Mouse (Mus musculus) midbrain, embryonic 16.5 days (tissue): ENCODE measurements at regions not wholly inside any gene's neighbourhood (a gene's known extent, or its start where the extent isn't known, plus 50 kb on each side); places are given as distances from the start of the nearest gene placed in this dataset.

Source experiments
- ATAC-seq: fragments of 200-750 bp; cut with Nextera tagmentation; 2 replicates; pipeline ENCODE4 v1.8.0; 2017; ENCODE audit warnings: moderate TSS enrichment
- H3K27ac ChIP-seq: fragments of 300-500 bp; sonication (generic); 2 replicates; pipeline ENCODE4 v1.5.1; 2014; ENCODE audit warnings: mild to moderate bottlenecking, low read length, mixed read lengths
- H3K27me3 ChIP-seq: fragments of 300-500 bp; sonication (generic); 2 replicates; pipeline ENCODE4 v1.6.1; 2014; ENCODE audit warnings: low read depth, low read length, mixed read lengths; ENCODE audit not compliant: control insufficient read depth, insufficient read depth
- H3K36me3 ChIP-seq: fragments of 300-500 bp; sonication (generic); 2 replicates; pipeline ENCODE4 v1.6.1; 2014; ENCODE audit warnings: mild to moderate bottlenecking, low read length, moderate library complexity, mixed read lengths; ENCODE audit not compliant: control insufficient read depth, insufficient read depth
- H3K4me1 ChIP-seq: fragments of 300-500 bp; sonication (generic); 2 replicates; pipeline ENCODE4 v1.6.1; 2014; ENCODE audit warnings: mild to moderate bottlenecking, low read length, mixed read lengths; ENCODE audit not compliant: control insufficient read depth, insufficient read depth
- H3K4me2 ChIP-seq: fragments of 300-500 bp; sonication (generic); 2 replicates; pipeline ENCODE4 v1.6.1; 2014; ENCODE audit warnings: mild to moderate bottlenecking, low read length, mixed read lengths
- H3K4me3 ChIP-seq: fragments of 300-500 bp; sonication (generic); 2 replicates; pipeline ENCODE4 v1.5.1; 2014; ENCODE audit warnings: low read depth, mild to moderate bottlenecking, low read length, moderate library complexity, mixed read lengths
- H3K9ac ChIP-seq: fragments of 300-500 bp; sonication (generic); 2 replicates; pipeline ENCODE4 v1.6.1; 2014; ENCODE audit warnings: low read depth, low read length, mixed read lengths
- H3K9me3 ChIP-seq: fragments of 300-500 bp; sonication (generic); replicated peaks from 2 replicates; pipeline ENCODE4 v1.6.1; 2014; ENCODE audit warnings: mild to moderate bottlenecking, low read length, mixed read lengths; ENCODE audit not compliant: control insufficient read depth, poor library complexity, severe bottlenecking
- WGBS: fragments of 180-500 bp; shearing (Covaris S2); extraction: QIAGEN DNeasy Blood & Tissue Kit; methylation state at CpG from one replicate; pipeline ENCODE4 v1.1.7; 2014; 5-methylcytosine and 5-hydroxymethylcytosine counted together

DNA sequence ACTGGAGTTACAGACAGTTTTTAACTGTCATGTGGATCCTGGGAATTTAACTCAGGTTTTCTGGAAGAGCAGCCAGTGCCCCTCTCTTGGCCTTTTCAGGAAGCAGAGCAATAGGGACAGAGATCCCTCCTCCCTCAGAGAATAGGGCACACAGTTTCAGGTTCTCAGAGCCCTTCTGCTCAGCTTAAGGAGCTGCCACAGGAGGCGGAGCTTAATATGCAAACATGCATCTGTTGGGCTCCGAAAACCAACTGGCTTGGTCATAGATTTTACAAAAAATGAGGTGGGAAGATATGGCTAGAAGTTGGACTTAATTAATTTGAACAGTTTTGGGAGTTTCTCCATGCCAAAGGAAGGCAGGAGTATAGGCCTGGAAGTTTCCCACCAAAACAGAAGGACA lies 61.9 kb upstream of the Znrf2 start:
- Histone ChIP-seq H3K4me3 (no peak overlapping the region), H3K9me3 (no peaks in the 10 kb centered on the region), H3K36me3 (no peaks in the 10 kb centered on the region), H3K4me2 (no peak overlapping the region), H3K4me1 (peaks cover 16% of the 10 kb centered on the region), H3K9ac (no peak overlapping the region), H3K27me3 (no peaks in the 10 kb centered on the region), H3K27ac (no peak overlapping the region)
- ATAC-seq, result no peak
- WGBS, result 69% methylated on average over 2 of the region's 2 CpGs

DNA sequence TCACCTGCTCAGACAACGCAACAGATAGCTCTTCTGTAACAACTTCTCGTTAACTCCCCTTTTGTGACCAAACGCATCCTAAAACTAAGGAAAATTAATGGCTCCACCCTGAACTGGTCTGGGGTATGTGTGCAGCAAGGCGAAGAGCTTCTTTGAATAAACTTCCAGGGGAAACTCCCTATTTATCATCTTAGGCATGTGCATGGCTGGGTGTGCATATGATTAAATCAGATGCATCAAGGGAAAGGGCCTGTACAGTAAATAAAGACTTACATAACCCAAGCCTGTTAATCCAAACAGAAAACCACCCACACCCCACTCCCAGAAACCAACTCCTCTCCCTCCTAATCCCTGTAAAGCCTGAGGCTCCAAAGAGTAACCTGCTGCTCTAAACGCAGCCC lies 59.2 kb upstream of the Znrf2 start:
- Histone ChIP-seq H3K27ac (no peak overlapping the region), H3K4me2 (no peak overlapping the region), H3K36me3 (no peaks in the 10 kb centered on the region), H3K9me3 (no peaks in the 10 kb centered on the region), H3K27me3 (0 out of 2 replicates have a peak, but pooled peaks cover 3% of the 10 kb centered on the region), H3K4me1 (peaks cover 24% of the 10 kb centered on the region), H3K4me3 (no peak overlapping the region), H3K9ac (no peak overlapping the region)
- WGBS, result 55% methylated on average over 5 of the region's 5 CpGs
- 0 out of 2 replicates have a peak, but pooled peaks have one; percentile 26 for ATAC-seq

DNA sequence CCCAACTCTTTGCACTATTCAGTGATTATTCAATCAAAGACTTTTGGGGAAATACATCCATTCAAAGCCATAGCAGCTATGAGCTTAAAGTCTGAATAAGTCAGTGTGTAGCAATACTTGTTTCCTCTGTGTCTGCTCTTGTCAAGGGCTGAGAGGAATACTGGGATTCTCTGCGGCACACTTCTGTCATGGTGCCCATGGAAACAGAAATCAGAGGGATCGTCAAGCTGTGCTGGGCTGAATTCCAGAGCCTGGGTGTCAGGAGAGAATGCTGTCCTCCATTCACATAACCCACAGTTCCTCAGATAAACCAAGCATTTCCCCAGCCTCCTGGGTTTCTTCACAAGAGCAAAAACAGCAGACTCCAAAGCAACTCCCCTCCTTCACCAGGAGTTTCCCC lies 58.6 kb upstream of the Znrf2 start:
- no peaks in the 10 kb centered on the region for H3K36me3 ChIP-seq
- no peak overlapping the region for H3K4me3 ChIP-seq
- no peak overlapping the region for H3K27ac ChIP-seq
- ATAC-seq, result peak; percentile 76; the same call in 1 of the 2 replicates
- no peak overlapping the region for H3K9ac ChIP-seq
- 10% methylated on average over 2 of the region's 2 CpGs for WGBS
- H3K9me3 ChIP-seq, result no peaks in the 10 kb centered on the region
- peaks cover 24% of the 10 kb centered on the region for H3K4me1 ChIP-seq
- H3K27me3 ChIP-seq, result 0 out of 2 replicates have a peak, but pooled peaks cover 3% of the 10 kb centered on the region
- no peak overlapping the region for H3K4me2 ChIP-seq

DNA sequence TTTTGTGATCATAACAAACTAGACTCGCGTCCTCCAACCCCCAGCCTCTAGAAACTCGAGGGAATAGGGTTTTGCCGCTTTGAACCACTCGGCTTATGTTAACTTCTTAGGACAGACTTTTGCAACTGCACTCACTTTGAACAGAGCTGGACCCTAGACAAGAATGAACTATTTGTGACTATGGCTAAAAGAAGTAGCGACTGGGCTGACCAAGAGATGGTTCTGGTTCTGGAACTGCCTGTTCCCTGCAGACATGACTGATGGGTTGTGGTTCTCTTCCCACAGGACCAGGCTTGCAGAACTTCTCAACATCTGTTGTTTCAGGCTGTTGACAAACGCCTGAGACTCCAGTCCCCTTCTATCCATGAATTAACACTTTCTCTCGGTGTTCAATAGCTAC lies 57.5 kb upstream of the Znrf2 start:
- H3K9ac ChIP-seq, result no peak overlapping the region
- H3K27ac ChIP-seq, result no peak overlapping the region
- no peak for ATAC-seq
- H3K4me1 ChIP-seq, result peaks cover 24% of the 10 kb centered on the region
- 57% methylated on average over 8 of the region's 8 CpGs for WGBS
- 0 out of 2 replicates have a peak, but pooled peaks cover 3% of the 10 kb centered on the region for H3K27me3 ChIP-seq
- H3K4me3 ChIP-seq, result no peak overlapping the region
- no peaks in the 10 kb centered on the region for H3K9me3 ChIP-seq
- no peak overlapping the region for H3K4me2 ChIP-seq
- H3K36me3 ChIP-seq, result no peaks in the 10 kb centered on the region

DNA sequence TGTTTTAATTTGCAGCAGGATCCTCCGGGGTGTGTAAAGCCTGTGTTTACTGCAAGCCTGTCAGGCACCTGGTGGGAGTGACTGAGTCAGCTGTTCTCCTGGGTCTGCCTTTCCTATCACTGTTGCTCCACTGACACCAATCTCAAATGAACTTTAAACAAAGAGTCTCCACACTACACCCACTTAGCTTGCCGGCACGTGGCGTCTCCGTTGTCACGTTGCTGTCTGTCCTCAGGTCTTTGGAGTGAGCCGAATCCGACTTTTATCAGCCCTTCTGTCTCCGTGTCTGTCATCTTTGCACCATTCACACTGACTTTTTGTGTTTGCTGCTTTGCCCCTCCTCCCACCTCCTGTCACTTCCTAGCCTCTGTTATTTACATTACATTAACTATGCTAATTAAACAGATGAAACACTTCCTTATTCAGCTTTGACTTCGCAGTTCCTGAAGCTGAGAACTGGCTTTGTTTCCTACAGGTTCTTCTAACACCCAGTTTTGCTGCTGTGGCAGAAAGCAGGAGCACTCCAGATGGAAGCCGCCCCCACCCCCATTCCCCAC lies 56.7 kb upstream of the Znrf2 start:
- Histone ChIP-seq H3K9ac (no peak overlapping the region), H3K27ac (no peak overlapping the region), H3K27me3 (0 out of 2 replicates have a peak, but pooled peaks cover 3% of the 10 kb centered on the region), H3K4me3 (no peak overlapping the region), H3K36me3 (no peaks in the 10 kb centered on the region), H3K4me1 (peaks cover 24% of the 10 kb centered on the region), H3K9me3 (no peaks in the 10 kb centered on the region), H3K4me2 (peak overlapping the region; percentile 15)
- ATAC-seq, result peak; percentile 42
- 2% methylated on average over 11 of the region's 11 CpGs for WGBS

DNA sequence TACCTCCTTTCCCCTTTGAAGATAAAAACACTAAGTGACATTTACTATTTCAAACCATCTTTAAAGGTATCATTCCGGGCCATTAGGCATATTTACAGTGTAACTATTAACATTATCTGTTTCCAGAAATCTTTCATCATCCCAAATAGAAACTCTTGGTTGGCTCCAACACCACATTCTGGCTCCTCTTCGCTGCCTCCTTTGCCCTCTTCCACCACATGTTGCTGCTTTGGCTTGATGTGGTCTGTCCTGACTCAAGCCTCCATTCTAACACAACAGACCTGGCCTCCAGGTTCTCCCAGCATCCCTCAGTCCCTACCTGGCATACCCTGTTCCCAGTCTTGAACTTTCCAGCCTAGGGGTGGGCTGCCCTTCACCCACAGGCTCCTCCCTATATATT lies 56.2 kb upstream of the Znrf2 start:
- no peaks in the 10 kb centered on the region for H3K9me3 ChIP-seq
- no peak overlapping the region for H3K4me3 ChIP-seq
- H3K4me2 ChIP-seq, result no peak overlapping the region
- H3K4me1 ChIP-seq, result peaks cover 24% of the 10 kb centered on the region
- 0 out of 2 replicates have a peak, but pooled peaks cover 3% of the 10 kb centered on the region for H3K27me3 ChIP-seq
- WGBS, result 69% methylated on average over 2 of the region's 2 CpGs
- no peak for ATAC-seq
- H3K9ac ChIP-seq, result no peak overlapping the region
- no peaks in the 10 kb centered on the region for H3K36me3 ChIP-seq
- H3K27ac ChIP-seq, result no peak overlapping the region

DNA sequence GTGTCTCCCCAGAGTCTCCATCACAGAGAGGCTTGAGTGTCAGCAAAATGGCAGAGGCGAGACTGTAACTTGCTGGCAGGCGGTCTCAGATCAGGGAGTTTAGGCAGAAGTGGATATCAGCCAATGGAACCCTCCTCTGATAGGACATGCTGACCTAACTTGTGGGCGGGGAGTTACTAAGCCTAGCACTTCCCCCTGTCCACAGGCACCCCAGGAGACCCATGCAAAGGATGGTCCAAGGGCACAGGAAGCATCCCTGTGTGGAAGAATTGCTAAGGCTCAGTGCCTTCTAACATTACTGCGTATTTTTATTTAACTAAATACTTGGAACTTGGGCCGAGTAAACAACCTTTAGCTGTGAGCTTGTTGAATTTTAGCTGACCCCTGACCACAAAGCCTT lies 54.7 kb upstream of the Znrf2 start:
- Histone ChIP-seq H3K9me3 (no peaks in the 10 kb centered on the region), H3K4me3 (no peak overlapping the region), H3K36me3 (no peaks in the 10 kb centered on the region), H3K4me2 (no peak overlapping the region), H3K9ac (no peak overlapping the region), H3K4me1 (peaks cover 24% of the 10 kb centered on the region), H3K27ac (no peak overlapping the region), H3K27me3 (0 out of 2 replicates have a peak, but pooled peaks cover 3% of the 10 kb centered on the region)
- 83% methylated on average over 5 of the region's 5 CpGs for WGBS
- ATAC-seq, result no peak

DNA sequence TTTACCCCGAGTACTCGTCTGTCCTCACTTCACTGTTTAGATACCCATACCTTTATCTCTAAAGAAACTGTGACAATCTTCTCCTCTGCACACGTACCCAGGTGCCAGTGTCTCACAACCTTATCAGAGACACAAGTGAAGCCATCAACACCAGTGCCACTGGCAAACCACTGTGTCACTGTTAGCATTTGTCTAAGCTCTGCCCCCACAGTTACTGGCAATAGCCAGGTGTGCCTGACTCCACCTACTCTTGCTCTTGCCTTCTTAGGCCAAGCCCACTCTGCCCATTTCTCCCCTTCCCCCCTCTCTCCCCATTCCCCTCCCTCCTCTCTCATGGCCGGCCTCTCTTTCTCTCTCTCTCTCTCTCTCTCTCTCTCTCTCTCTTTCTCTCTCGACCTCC lies 54.2 kb upstream of the Znrf2 start:
- Histone ChIP-seq H3K9ac (no peak overlapping the region), H3K27me3 (0 out of 2 replicates have a peak, but pooled peaks cover 3% of the 10 kb centered on the region), H3K27ac (no peak overlapping the region), H3K9me3 (no peaks in the 10 kb centered on the region), H3K4me3 (no peak overlapping the region), H3K4me1 (peaks cover 19% of the 10 kb centered on the region), H3K36me3 (no peaks in the 10 kb centered on the region), H3K4me2 (no peak overlapping the region)
- no peak for ATAC-seq
- WGBS, result 47% methylated on average over 5 of the region's 5 CpGs

DNA sequence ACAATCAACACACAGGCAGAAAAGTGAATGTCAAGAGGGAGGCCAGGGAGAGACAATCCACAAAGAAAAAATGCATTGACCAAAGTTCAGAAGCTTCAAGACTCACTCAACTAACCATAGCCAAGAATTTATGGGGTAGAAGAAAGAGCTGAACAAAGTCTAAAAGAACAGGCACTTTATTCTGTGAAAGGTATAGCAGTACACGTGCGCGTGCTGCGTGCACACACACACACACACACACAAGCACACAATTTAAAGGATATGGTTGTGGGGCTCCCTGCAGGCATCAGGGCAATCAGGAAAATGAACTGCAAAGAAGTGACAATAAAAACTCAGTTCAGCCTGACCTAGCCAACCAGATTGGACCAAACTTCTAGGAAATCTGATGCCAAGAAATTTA lies 53.0 kb upstream of the Znrf2 start:
- Histone ChIP-seq H3K9me3 (no peaks in the 10 kb centered on the region), H3K4me3 (no peak overlapping the region), H3K27me3 (0 out of 2 replicates have a peak, but pooled peaks cover 3% of the 10 kb centered on the region), H3K27ac (no peak overlapping the region), H3K4me1 (peaks cover 13% of the 10 kb centered on the region), H3K4me2 (no peak overlapping the region), H3K9ac (no peak overlapping the region), H3K36me3 (no peaks in the 10 kb centered on the region)
- ATAC-seq, result no peak
- 94% methylated on average over 4 of the region's 4 CpGs for WGBS
